Mouse (Mus musculus) induced T-regulatory cell, adult 2 months (primary cell): ENCODE measurements around the gene Olfr154.
"Not testable (repeated sequence)": the region's sequence is repeated elsewhere in the genome, so short reads cannot be mapped to it uniquely, and the experiment has no call there.

ENCODE experiments used
- DNase-seq: peaks from one replicate; pipeline ENCODE4 v3.0.0-alpha.2; 2012; ENCODE audit warnings: low read depth

The Olfr154 gene

DNA sequence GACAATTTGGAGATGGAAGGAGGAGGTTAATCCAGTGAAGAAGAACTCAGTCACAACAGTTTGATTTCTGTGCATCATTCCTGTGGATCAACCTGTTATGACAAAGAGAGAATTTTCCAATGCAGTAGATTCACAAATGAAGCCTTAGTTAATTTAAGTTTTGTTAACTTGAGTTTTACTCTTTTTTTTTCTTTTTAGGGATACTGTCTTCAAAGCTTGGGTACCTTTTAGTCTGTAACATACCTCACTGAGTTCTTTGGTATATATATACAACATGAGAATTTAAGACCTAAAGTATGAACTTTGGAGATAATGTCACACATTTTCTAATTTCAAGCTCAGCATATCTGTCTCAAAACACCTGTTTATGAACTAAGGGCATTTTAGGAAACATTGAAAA lies at the start of gene Olfr154:
Gene Olfr154, minus strand, starts transcription at position 101 of the 400 bp plus-strand sequence.
- not testable (repeated sequence) for DNase-seq

DNA sequence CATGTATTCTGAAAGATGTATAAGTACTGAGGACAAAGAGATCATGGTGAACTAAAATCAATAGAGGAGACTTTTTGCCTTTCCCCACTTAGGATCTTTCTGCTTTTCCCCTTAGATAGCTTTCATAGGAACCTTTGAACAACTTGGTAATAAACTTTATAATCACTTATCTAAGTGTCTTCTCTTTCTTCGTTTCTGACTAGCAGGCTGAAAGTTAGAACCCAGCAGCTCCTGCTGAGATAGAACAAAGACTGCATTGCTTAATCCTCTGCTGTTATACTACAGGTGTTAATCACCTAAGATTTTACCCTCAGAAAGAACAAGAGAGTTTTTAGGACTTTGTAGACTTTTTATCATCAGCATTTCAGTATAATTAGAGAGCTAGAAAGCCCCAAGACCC lies 46.9 kb upstream of the Olfr154 start:
- DNase-seq = no peak

DNA sequence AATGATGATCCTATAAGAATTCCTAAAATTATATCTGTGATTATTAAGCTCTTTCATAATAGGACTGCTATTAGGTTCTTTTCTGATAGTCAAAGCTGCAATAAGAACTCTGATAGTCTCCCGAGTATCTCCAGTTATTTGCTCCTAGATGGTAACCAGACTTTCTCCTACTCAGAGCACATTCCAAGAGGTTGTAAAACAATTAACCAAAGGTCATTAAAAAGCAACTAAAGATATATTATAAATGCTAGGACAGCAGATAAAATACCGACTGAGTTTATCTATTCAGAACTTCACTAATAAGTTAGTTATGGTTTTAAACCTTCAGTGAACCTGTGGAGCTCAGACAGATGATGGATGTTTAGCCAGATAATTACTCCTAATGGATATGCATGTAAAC lies 46.4 kb upstream of the Olfr154 start:
- DNase-seq = not testable (repeated sequence)

DNA sequence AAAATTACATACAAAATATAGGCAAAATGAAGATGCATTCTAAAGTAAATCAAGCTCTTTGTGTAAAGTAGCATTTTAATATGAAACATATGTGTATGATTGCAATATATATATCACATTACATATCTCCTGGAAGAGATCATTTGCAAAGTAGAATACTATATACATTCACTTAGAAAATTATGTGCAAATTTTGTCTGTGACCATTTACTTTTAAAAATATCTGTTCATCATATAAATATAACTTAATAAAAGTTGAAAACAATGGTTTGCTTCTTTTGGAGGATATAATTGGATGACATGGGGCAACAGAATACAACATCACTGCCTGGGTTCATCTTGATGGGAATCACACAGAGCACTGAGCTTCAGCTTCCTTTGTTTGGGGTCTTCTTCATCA lies 24.9 kb upstream of the Olfr154 start, which contains the start of gene Olfr1008:
Gene Olfr1008, plus strand, starts transcription at position 301 of the 400 bp plus-strand sequence.
- no peak for DNase-seq

DNA sequence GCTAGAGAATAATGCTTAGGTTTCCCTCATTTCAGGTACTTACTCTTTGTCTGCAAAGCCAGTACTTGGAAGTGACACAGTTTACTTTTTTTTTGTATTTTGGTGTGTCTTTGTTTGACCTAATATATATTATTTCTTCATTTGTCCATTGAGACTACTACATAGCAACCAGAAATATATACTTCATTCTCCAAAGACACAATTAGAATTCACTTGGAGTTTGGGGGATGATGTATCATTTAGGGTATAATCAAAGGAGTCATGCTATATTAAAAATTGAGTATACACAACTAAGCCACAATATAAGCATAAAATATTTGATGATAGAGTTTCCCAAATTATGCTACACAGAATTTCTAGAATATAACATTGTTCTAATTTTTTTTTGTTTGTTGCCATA lies 14.4 kb upstream of the Olfr154 start, which contains the start of gene Olfr1006:
Gene Olfr1006, minus strand, starts transcription at position 101 of the 400 bp plus-strand sequence.
- DNase-seq = no peak

DNA sequence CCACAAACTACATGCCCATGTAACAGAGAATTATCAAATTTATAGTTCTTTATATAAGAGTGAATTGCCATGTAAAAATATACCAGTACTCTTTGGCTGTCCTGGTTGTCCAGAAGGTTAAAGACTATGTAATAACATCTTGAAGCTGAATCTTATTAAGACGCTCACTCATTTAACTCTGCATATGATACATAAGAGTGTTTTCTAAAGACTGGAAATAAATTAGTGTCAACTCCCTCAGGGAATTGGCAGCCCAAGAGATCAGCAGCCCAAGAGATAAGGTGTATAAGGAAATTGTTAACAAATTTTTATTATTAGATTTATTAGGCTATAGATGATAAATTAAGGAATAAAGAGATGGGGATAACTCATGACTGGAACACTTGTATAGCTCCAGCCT lies 13.7 kb downstream of the Olfr154 start, which contains the start of gene Olfr1002:
Gene Olfr1002, minus strand, starts transcription at position 101 of the 400 bp plus-strand sequence.
- DNase-seq = no peak
